Mouse (Mus musculus): ENCODE measurements around the gene Gm10681. TPM values are rescaled to one million over a fixed set of nuclear protein-coding genes. Genes with fewer than 3 reads are reported as not detected.
"Not testable (repeated sequence)": the region's sequence is repeated elsewhere in the genome, so short reads cannot be mapped to it uniquely, and the experiment has no call there.

Gm10681 gene
- polyA plus RNA-seq, 2 experiments from 2014 or later: not detected

GRCm38 (mm10) chr3:98507229-98507628 is 81.4 kb downstream of the Gm10681 start:
- ATAC-seq: not testable (repeated sequence)

Other genes starting within 250 kb of the Gm10681 start
- gene Phgdh, start 248.8 kb downstream of the Gm10681 start, polyA plus RNA-seq (2017; shearing (Covaris generic)): 100 to 1,000 TPM; 107 to 156 TPM
- under 1 TPM in 1 of 2 experiments, not detected in 1; 0.11 TPM for gene Zfp697, start 206.3 kb downstream of the Gm10681 start, polyA plus RNA-seq (2017; shearing (Covaris generic))
- gene Gm4450, start 131.7 kb downstream of the Gm10681 start, polyA plus RNA-seq (2017; shearing (Covaris generic)): not detected
- not detected for gene Hsd3b4, start 78.3 kb downstream of the Gm10681 start, polyA plus RNA-seq (2017; shearing (Covaris generic))
- gene Hsd3b5, start 41.4 kb upstream of the Gm10681 start, polyA plus RNA-seq (2017; shearing (Covaris generic)): not detected
- gene Hsd3b2, start 135.7 kb upstream of the Gm10681 start, polyA plus RNA-seq (2017; shearing (Covaris generic)): not detected
- gene Hsd3b3, start 174.3 kb upstream of the Gm10681 start, polyA plus RNA-seq (2017; shearing (Covaris generic)): under 1 TPM in 1 of 2 experiments, not detected in 1; 0.07 TPM
- gene Hsd3b6, start 225.6 kb upstream of the Gm10681 start, polyA plus RNA-seq (2017; shearing (Covaris generic)): not detected